Mouse (Mus musculus): Measurements from ENCODE around the gene Thyn1. TPM values are rescaled to one million over a fixed set of nuclear protein-coding genes. Genes with fewer than 3 reads are reported as not detected.

Gene Thyn1
- polyA plus RNA-seq, 1 experiment from 2014 or later = 39.3 TPM

Other genes starting within 250 kb of the Thyn1 start
- gene Glb1l2, start 193.2 kb upstream of the Thyn1 start, polyA plus RNA-seq (2015; fragmentation: Nextera tagmentation; extraction: Ambion mirVana) = 0.04 and 0.06 TPM in 2 replicates
- gene Glb1l3, start 138.8 kb upstream of the Thyn1 start, polyA plus RNA-seq (2015; fragmentation: Nextera tagmentation; extraction: Ambion mirVana) = not detected in 2 replicates
- gene Gm1110, start 76.6 kb upstream of the Thyn1 start, polyA plus RNA-seq (2015; fragmentation: Nextera tagmentation; extraction: Ambion mirVana) = not detected in 2 replicates
- gene Acad8, start 144 bp upstream of the Thyn1 start, polyA plus RNA-seq (2015; fragmentation: Nextera tagmentation; extraction: Ambion mirVana) = 13.6 and 14.5 TPM in 2 replicates
- 7.7 and 8.5 TPM in 2 replicates for gene Vps26b, start 30.4 kb downstream of the Thyn1 start, polyA plus RNA-seq (2015; fragmentation: Nextera tagmentation; extraction: Ambion mirVana)
- 30.9 and 31.9 TPM in 2 replicates for gene Ncapd3, start 30.5 kb downstream of the Thyn1 start, polyA plus RNA-seq (2015; fragmentation: Nextera tagmentation; extraction: Ambion mirVana)
- 2.9 and 3.0 TPM in 2 replicates for gene Jam3, start 155.7 kb downstream of the Thyn1 start, polyA plus RNA-seq (2015; fragmentation: Nextera tagmentation; extraction: Ambion mirVana)